Mouse (Mus musculus): ENCODE data around the gene Col24a1. TPM values are rescaled to one million over a fixed set of nuclear protein-coding genes. Genes with fewer than 3 reads are reported as not detected.

Col24a1 gene
- polyA plus RNA-seq, 1 experiment from 2014 or later: 0.33 TPM

- Histone ChIP-seq H3K4me2 (ENCODE audit: low read depth, low read length) (no peak overlapping the region), H3K9ac (replicated peaks) (no peak overlapping the region), H3K4me3 (ENCODE audit: low read depth, low read length) (no peak overlapping the region), H3K4me1 (ENCODE audit: insufficient read depth) (no peaks in the 10 kb centered on the region), H3K36me3 (replicated peaks; ENCODE audit: insufficient read depth, low read length) (no peaks in the 10 kb centered on the region), H3K27me3 (ENCODE audit: insufficient read depth, low read length) (no peaks in the 10 kb centered on the region), H3K27ac (ENCODE audit: low read depth) (no peak overlapping the region), H3K9me3 (ENCODE audit: low read length) (no peaks in the 10 kb centered on the region)
- ATAC-seq (no peak), DNase-seq (no peak)
- TF ChIP-seq EP300 (IDR thresholded peaks at IDR 0.05; ENCODE audit: low read depth) (no peak), CTCF (IDR thresholded peaks at IDR 0.05; ENCODE audit: low read depth) (no peak)
- WGBS (ENCODE audit: insufficient replicate concordance): 82% methylated on average over 3 of the region's 3 CpGs
Measured at GRCm38 (mm10) chr3:145399173-145399572, 106.9 kb downstream of the Col24a1 start.

- WGBS (ENCODE audit: insufficient replicate concordance): 74% methylated on average over 10 of the region's 10 CpGs
- ATAC-seq: no peak
Measured at GRCm38 (mm10) chr3:145402257-145402656, 110.0 kb downstream of the Col24a1 start.

GRCm38 (mm10) chr3:145402994-145403393 lies 110.7 kb downstream of the Col24a1 start:
- 79% methylated on average over 6 of the region's 6 CpGs for WGBS (ENCODE audit: insufficient replicate concordance)

More at GRCm38 (mm10) chr3:145402257-145402656, 110.0 kb downstream of the Col24a1 start:
- Histone ChIP-seq H3K9ac (replicated peaks) (no peak overlapping the region), H3K4me1 (ENCODE audit: insufficient read depth) (no peaks in the 10 kb centered on the region), H3K27ac (ENCODE audit: low read depth) (no peak overlapping the region), H3K27me3 (ENCODE audit: insufficient read depth, low read length) (no peaks in the 10 kb centered on the region), H3K4me3 (ENCODE audit: low read depth, low read length) (no peak overlapping the region), H3K9me3 (ENCODE audit: low read length) (no peaks in the 10 kb centered on the region), H3K36me3 (replicated peaks; ENCODE audit: insufficient read depth, low read length) (no peaks in the 10 kb centered on the region), H3K4me2 (ENCODE audit: low read depth, low read length) (no peak overlapping the region)
- DNase-seq: no peak
- no peak for TF ChIP-seq EP300 (IDR thresholded peaks at IDR 0.05; ENCODE audit: low read depth)
- TF ChIP-seq CTCF (IDR thresholded peaks at IDR 0.05; ENCODE audit: low read depth): no peak

GRCm38 (mm10) chr3:145408045-145408444 lies 115.8 kb downstream of the Col24a1 start:
- Histone ChIP-seq H3K9me3 (ENCODE audit: low read length) (no peaks in the 10 kb centered on the region), H3K36me3 (replicated peaks; ENCODE audit: insufficient read depth, low read length) (no peaks in the 10 kb centered on the region), H3K4me3 (ENCODE audit: low read depth, low read length) (no peak overlapping the region), H3K4me1 (ENCODE audit: insufficient read depth) (no peaks in the 10 kb centered on the region), H3K27ac (ENCODE audit: low read depth) (no peak overlapping the region), H3K4me2 (ENCODE audit: low read depth, low read length) (no peak overlapping the region), H3K9ac (replicated peaks) (no peak overlapping the region), H3K27me3 (ENCODE audit: insufficient read depth, low read length) (no peaks in the 10 kb centered on the region)
- ATAC-seq (no peak), DNase-seq (peak; percentile 34)
- TF ChIP-seq EP300 (IDR thresholded peaks at IDR 0.05; ENCODE audit: low read depth): no peak
- TF ChIP-seq CTCF (IDR thresholded peaks at IDR 0.05; ENCODE audit: low read depth): peak; percentile 63
- WGBS (ENCODE audit: insufficient replicate concordance): 64% methylated on average over 3 of the region's 3 CpGs

More at GRCm38 (mm10) chr3:145402994-145403393, 110.7 kb downstream of the Col24a1 start:
- H3K36me3 ChIP-seq (replicated peaks; ENCODE audit: insufficient read depth, low read length): no peaks in the 10 kb centered on the region
- no peak overlapping the region for H3K4me2 ChIP-seq (ENCODE audit: low read depth, low read length)
- no peak overlapping the region for H3K4me3 ChIP-seq (ENCODE audit: low read depth, low read length)
- ATAC-seq (no peak), DNase-seq (no peak)
- TF ChIP-seq CTCF (IDR thresholded peaks at IDR 0.05; ENCODE audit: low read depth) (no peak), EP300 (IDR thresholded peaks at IDR 0.05; ENCODE audit: low read depth) (no peak)
- H3K27ac ChIP-seq (ENCODE audit: low read depth): no peak overlapping the region
- H3K9ac ChIP-seq (replicated peaks): no peak overlapping the region
- no peaks in the 10 kb centered on the region for H3K9me3 ChIP-seq (ENCODE audit: low read length)
- no peaks in the 10 kb centered on the region for H3K4me1 ChIP-seq (ENCODE audit: insufficient read depth)
- no peaks in the 10 kb centered on the region for H3K27me3 ChIP-seq (ENCODE audit: insufficient read depth, low read length)

GRCm38 (mm10) chr3:145412137-145412536 lies 119.9 kb downstream of the Col24a1 start:
- WGBS (ENCODE audit: insufficient replicate concordance): 34% methylated on average over 4 of the region's 4 CpGs

GRCm38 (mm10) chr3:145414362-145414761 lies 122.1 kb downstream of the Col24a1 start:
- no peak for DNase-seq
- no peak overlapping the region for H3K27ac ChIP-seq (ENCODE audit: low read depth)
- no peak overlapping the region for H3K9ac ChIP-seq (replicated peaks)
- H3K9me3 ChIP-seq (ENCODE audit: low read length): no peaks in the 10 kb centered on the region
- no peak for ATAC-seq
- 87% methylated on average over 3 of the region's 3 CpGs for WGBS (ENCODE audit: insufficient replicate concordance)
- H3K4me3 ChIP-seq (ENCODE audit: low read depth, low read length): no peak overlapping the region
- H3K27me3 ChIP-seq (ENCODE audit: insufficient read depth, low read length): no peaks in the 10 kb centered on the region
- H3K36me3 ChIP-seq (replicated peaks; ENCODE audit: insufficient read depth, low read length): no peaks in the 10 kb centered on the region
- no peaks in the 10 kb centered on the region for H3K4me1 ChIP-seq (ENCODE audit: insufficient read depth)
- TF ChIP-seq CTCF (IDR thresholded peaks at IDR 0.05; ENCODE audit: low read depth) (no peak), EP300 (IDR thresholded peaks at IDR 0.05; ENCODE audit: low read depth) (no peak)
- H3K4me2 ChIP-seq (ENCODE audit: low read depth, low read length): no peak overlapping the region

More at GRCm38 (mm10) chr3:145412137-145412536, 119.9 kb downstream of the Col24a1 start:
- H3K9me3 ChIP-seq (ENCODE audit: low read length): no peaks in the 10 kb centered on the region
- no peak overlapping the region for H3K4me3 ChIP-seq (ENCODE audit: low read depth, low read length)
- H3K36me3 ChIP-seq (replicated peaks; ENCODE audit: insufficient read depth, low read length): no peaks in the 10 kb centered on the region
- H3K4me1 ChIP-seq (ENCODE audit: insufficient read depth): no peaks in the 10 kb centered on the region
- TF ChIP-seq CTCF (IDR thresholded peaks at IDR 0.05; ENCODE audit: low read depth) (peak; percentile 46), EP300 (IDR thresholded peaks at IDR 0.05; ENCODE audit: low read depth) (no peak)
- no peak overlapping the region for H3K4me2 ChIP-seq (ENCODE audit: low read depth, low read length)
- no peak for DNase-seq
- ATAC-seq: no peak
- no peak overlapping the region for H3K27ac ChIP-seq (ENCODE audit: low read depth)
- no peaks in the 10 kb centered on the region for H3K27me3 ChIP-seq (ENCODE audit: insufficient read depth, low read length)
- H3K9ac ChIP-seq (replicated peaks): no peak overlapping the region

GRCm38 (mm10) chr3:145417809-145418208 lies 125.5 kb downstream of the Col24a1 start:
- H3K27ac ChIP-seq (ENCODE audit: low read depth): no peak overlapping the region
- H3K9ac ChIP-seq (replicated peaks): no peak overlapping the region
- WGBS (ENCODE audit: insufficient replicate concordance): 71% methylated on average over 9 of the region's 9 CpGs
- no peaks in the 10 kb centered on the region for H3K36me3 ChIP-seq (replicated peaks; ENCODE audit: insufficient read depth, low read length)
- H3K4me3 ChIP-seq (ENCODE audit: low read depth, low read length): no peak overlapping the region
- no peak for DNase-seq
- no peak overlapping the region for H3K4me2 ChIP-seq (ENCODE audit: low read depth, low read length)
- ATAC-seq: no peak
- no peaks in the 10 kb centered on the region for H3K9me3 ChIP-seq (ENCODE audit: low read length)
- no peaks in the 10 kb centered on the region for H3K27me3 ChIP-seq (ENCODE audit: insufficient read depth, low read length)
- TF ChIP-seq CTCF (IDR thresholded peaks at IDR 0.05; ENCODE audit: low read depth): no peak
- TF ChIP-seq EP300 (IDR thresholded peaks at IDR 0.05; ENCODE audit: low read depth): no peak
- no peaks in the 10 kb centered on the region for H3K4me1 ChIP-seq (ENCODE audit: insufficient read depth)
